30 mouse cellular contexts compared by ENCODE assay signal in the genomic region with DNA sequence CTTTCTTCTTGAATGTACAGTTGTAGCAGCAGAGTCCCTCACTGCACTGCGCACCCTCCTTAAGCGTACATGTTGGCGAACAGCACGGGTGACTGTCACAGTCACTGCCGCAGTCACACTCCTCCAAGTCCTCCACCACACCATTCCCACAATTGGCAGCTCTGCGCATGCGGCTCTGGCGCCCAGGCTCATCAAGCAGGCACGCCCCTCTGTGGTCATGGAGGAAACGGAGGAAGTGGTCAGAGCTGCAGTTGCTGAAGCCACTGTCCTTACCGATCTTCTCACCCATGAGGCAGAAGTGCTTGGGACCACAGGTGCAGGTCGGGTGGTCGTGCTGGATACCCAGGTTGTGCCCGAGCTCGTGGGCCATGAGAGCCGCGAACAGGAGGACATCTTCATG. TPM values are rescaled to one million over a fixed set of nuclear protein-coding genes. Genes with fewer than 3 reads are reported as not detected.
DNase-seq lines count a peak whose midpoint lies in the region; ATAC-seq lines count a peak whose summit lies in the region.
"Had no signal": no experiment of that assay in that cellular context is flagged by ENCODE, and none has a peak within 500 bp of the region (broad histone marks: within the 10 kb centered on the region; RNA-seq: fewer than 3 reads in every experiment).

No protein-coding gene starts in this region.

- ATAC-seq in erythroblast, adult 5-6 weeks (replicated peaks; ENCODE audit: low FRiP score, poor library complexity, severe bottlenecking), result peak; percentile 39; the same call in 1 of the 2 replicates
- peak; percentile 95 for ATAC-seq in megakaryocyte, adult 5-6 weeks (ENCODE audit: poor library complexity, severe bottlenecking)
- ATAC-seq in megakaryocyte-erythroid progenitor cell, adult 5-6 weeks (replicated peaks; ENCODE audit: low FRiP score, low TSS enrichment, poor library complexity, severe bottlenecking), result peak; percentile 46

- DNase-seq in 416B (ENCODE audit: low read depth) (peak; percentile 77), liver (peak; percentile 14)
- peak; percentile 20 for DNase-seq in T-cell, adult 2 months (ENCODE audit: low spot score)
- DNase-seq in natural killer cell, adult 2 months (ENCODE audit: low spot score in 2 of 2), result peak; percentile 53 to 76
- DNase-seq in thymus, postnatal 0 days (ENCODE audit: low spot score), result peak; percentile 10

RNA-seq across cellular contexts. Expression of a gene that starts 16.5 kb away (rescaled TPM):
- not detected in 2 replicates for total RNA-seq in erythroblast, adult 5-6 weeks (2015; ENCODE audit: low replicate concordance)
- not detected in 2 replicates for total RNA-seq in erythroblast, adult 5-6 weeks (2017; ENCODE audit: low replicate concordance)
- total RNA-seq in megakaryocyte, adult 5-6 weeks (2015), result not detected in 2 replicates
- total RNA-seq in megakaryocyte, adult 5-6 weeks (2017), result 0.24 TPM in 1 of 2 replicates, not detected in the other
- 0.39 TPM in 1 of 2 replicates, not detected in the other for total RNA-seq in megakaryocyte-erythroid progenitor cell, adult 5-6 weeks (2014; fragmentation: Nextera tagmentation)
- not detected in 2 replicates for total RNA-seq in megakaryocyte-erythroid progenitor cell, adult 5-6 weeks (2017)
- polyA plus RNA-seq in thymus, postnatal 0 days (2015; fragmentation: Nextera tagmentation; extraction: Ambion mirVana), result 0.05 TPM in 1 of 2 replicates, not detected in the other
- total RNA-seq: adrenal gland, adult 18-20 months; adrenal gland, postnatal 10 days; adrenal gland, postnatal 36 days; gastrocnemius, adult 18-20 months; gastrocnemius, postnatal 10 days; gastrocnemius, postnatal 36 days; heart, adult 8-10 months; heart, postnatal 25 days; MEL had no signal
- polyA plus RNA-seq: CD4-positive, CD25-positive, alpha-beta regulatory T cell, adult 4 months; cerebellum, adult 2 months; cortical plate, adult 2 months; embryonic facial prominence, embryonic 10.5 days; embryonic facial prominence, embryonic 13.5 days; forebrain, embryonic 10.5 days; forebrain, embryonic 13.5 days; hindbrain, embryonic 16.5 days had no signal

RNA-seq across cellular contexts. Expression of a gene that starts 25.5 kb away (rescaled TPM):
- total RNA-seq in erythroblast, adult 5-6 weeks (2015; ENCODE audit: low replicate concordance), result 0.38 and 1.3 TPM in 2 replicates
- total RNA-seq in erythroblast, adult 5-6 weeks (2017; ENCODE audit: low replicate concordance), result 0.85 and 1.4 TPM in 2 replicates
- 2.1 and 3.1 TPM in 2 replicates for total RNA-seq in megakaryocyte, adult 5-6 weeks (2015)
- 2.2 and 3.1 TPM in 2 replicates for total RNA-seq in megakaryocyte, adult 5-6 weeks (2017)
- 1.4 and 3.0 TPM in 2 replicates for total RNA-seq in megakaryocyte-erythroid progenitor cell, adult 5-6 weeks (2014; fragmentation: Nextera tagmentation)
- 2.9 and 5.0 TPM in 2 replicates for total RNA-seq in megakaryocyte-erythroid progenitor cell, adult 5-6 weeks (2017)
- polyA plus RNA-seq in thymus, postnatal 0 days (2015; fragmentation: Nextera tagmentation; extraction: Ambion mirVana), result 0.64 and 0.66 TPM in 2 replicates

RNA-seq across cellular contexts. Expression of a gene that starts 25.5 kb away (rescaled TPM):
- not detected in 2 replicates for total RNA-seq in erythroblast, adult 5-6 weeks (2015; ENCODE audit: low replicate concordance)
- 0.60 TPM in 1 of 2 replicates, not detected in the other for total RNA-seq in erythroblast, adult 5-6 weeks (2017; ENCODE audit: low replicate concordance)
- not detected in 2 replicates for total RNA-seq in megakaryocyte, adult 5-6 weeks (2015)
- total RNA-seq in megakaryocyte, adult 5-6 weeks (2017), result not detected in 2 replicates
- total RNA-seq in megakaryocyte-erythroid progenitor cell, adult 5-6 weeks (2014; fragmentation: Nextera tagmentation), result not detected in 2 replicates
- total RNA-seq in megakaryocyte-erythroid progenitor cell, adult 5-6 weeks (2017), result not detected in 2 replicates
- polyA plus RNA-seq in thymus, postnatal 0 days (2015; fragmentation: Nextera tagmentation; extraction: Ambion mirVana), result not detected in 2 replicates
- total RNA-seq: adrenal gland, postnatal 36 days; gastrocnemius, adult 18-20 months; gastrocnemius, postnatal 10 days; gastrocnemius, postnatal 36 days; heart, adult 8-10 months; heart, postnatal 25 days; MEL had no signal
- polyA plus RNA-seq: CD4-positive, CD25-positive, alpha-beta regulatory T cell, adult 4 months; embryonic facial prominence, embryonic 10.5 days; embryonic facial prominence, embryonic 13.5 days; forebrain, embryonic 10.5 days; forebrain, embryonic 13.5 days; forebrain, embryonic 16.5 days; heart, embryonic 11.5 days; heart, postnatal 0 days; hindbrain, embryonic 10.5 days; hindbrain, embryonic 13.5 days; hindbrain, embryonic 16.5 days had no signal

RNA-seq across cellular contexts. Expression of a gene that starts 25.9 kb away (rescaled TPM):
- 51.0 and 70.3 TPM in 2 replicates for total RNA-seq in erythroblast, adult 5-6 weeks (2015; ENCODE audit: low replicate concordance)
- total RNA-seq in erythroblast, adult 5-6 weeks (2017; ENCODE audit: low replicate concordance), result 36.1 and 43.6 TPM in 2 replicates
- total RNA-seq in megakaryocyte, adult 5-6 weeks (2015), result 105 and 106 TPM in 2 replicates
- 99.1 and 108 TPM in 2 replicates for total RNA-seq in megakaryocyte, adult 5-6 weeks (2017)
- total RNA-seq in megakaryocyte-erythroid progenitor cell, adult 5-6 weeks (2014; fragmentation: Nextera tagmentation), result 135 and 143 TPM in 2 replicates
- total RNA-seq in megakaryocyte-erythroid progenitor cell, adult 5-6 weeks (2017), result 120 and 186 TPM in 2 replicates
- 46.7 and 52.1 TPM in 2 replicates for polyA plus RNA-seq in thymus, postnatal 0 days (2015; fragmentation: Nextera tagmentation; extraction: Ambion mirVana)

Comparison
In these comparisons a context has a peak if more than half of its experiments do, and no peak if none do; other contexts are left out.
1. Peak in every context shown above with its lines: DNase-seq and ATAC-seq.
2. DNase-seq: peak in every context shown above with its lines; median percentile 77 in 416B; 64 in natural killer cell, adult 2 months; 20 in T-cell, adult 2 months; 14 in liver; 10 in thymus, postnatal 0 days.
3. ATAC-seq: peak in every context shown above with its lines; median percentile 95 in megakaryocyte, adult 5-6 weeks; 46 in megakaryocyte-erythroid progenitor cell, adult 5-6 weeks; 39 in erythroblast, adult 5-6 weeks.